Comparison of ENCODE assay signal across 8 mouse cellular contexts in genomic region chr5:118513629-118514526, GRCm38 (mm10). TPM values are rescaled to one million over a fixed set of nuclear protein-coding genes. Genes with fewer than 3 reads are reported as not detected.
DNase-seq lines count a peak whose midpoint lies in the region; ATAC-seq and TF ChIP-seq lines count a peak whose summit lies in the region.

No protein-coding gene starts in this region.

- peak overlapping the region; percentile 82 for H3K9ac ChIP-seq in ES-E14 (ENCODE audit: insufficient read depth, low read depth, low read length, poor library complexity, severe bottlenecking)
- H3K9ac ChIP-seq in neural tube, embryonic 15.5 days (replicated peaks): peak overlapping the region; percentile 32; the same call in 1 of the 2 replicates

- H3K4me1 ChIP-seq in ES-E14 (ENCODE audit: control insufficient read depth in 2 of 2, insufficient read depth in 2 of 2, low read length in 2 of 2, poor library complexity in 1 of 2): peaks cover 28 to 49% of the 10 kb centered on the region in 2 experiments
- H3K4me1 ChIP-seq in neural tube, embryonic 15.5 days: peaks cover 43% of the 10 kb centered on the region

- ATAC-seq in hematopoietic stem cell, adult 5-6 weeks (replicated peaks in 1 of 2; ENCODE audit: insufficient read depth in 1 of 2, low FRiP score in 2 of 2, low TSS enrichment in 1 of 2, low read depth in 1 of 2, poor library complexity in 2 of 2, severe bottlenecking in 2 of 2): peak; percentile 43 to 44; a peak in 3 of 4 replicates
- ATAC-seq in neural tube, embryonic 15.5 days (ENCODE audit: low FRiP score): no peak

- peaks cover 9% of the 10 kb centered on the region; the same call in 1 of the 2 replicates for H3K27me3 ChIP-seq in neural tube, embryonic 15.5 days (replicated peaks)

- H3K9me3 ChIP-seq in ES-E14 (ENCODE audit: control insufficient read depth, insufficient read depth, low read depth, low read length): no peaks in the 10 kb centered on the region
- H3K9me3 ChIP-seq in neural tube, embryonic 15.5 days (replicated peaks): no peaks in the 10 kb centered on the region

- peak overlapping the region; percentile 85; the same call in 1 of the 2 replicates for H3K27ac ChIP-seq in ES-E14 (ENCODE audit: insufficient read depth, low read depth, low read length, poor library complexity, severe bottlenecking)
- no peak overlapping the region for H3K27ac ChIP-seq in neural tube, embryonic 15.5 days (replicated peaks)

- in situ Hi-C loops in ES-E14 (cut with MboI; ENCODE audit: low sequenced_read_pairs in 2 of 2, unreplicated experiment in 2 of 2): no loop called here

- no peak for DNase-seq in ES-E14 (ENCODE audit: low read depth, low spot score)
- DNase-seq in cerebellum, adult 8-10 months: peak; percentile 16
- peak; percentile 33 to 56 for DNase-seq in frontal cortex, adult 2 months (ENCODE audit: extremely low spot score in 1 of 2, low spot score in 1 of 2)
- peak; percentile 24 to 39 for DNase-seq in layer of hippocampus, adult 8-10 months (ENCODE audit: low spot score in 2 of 2)
- peak; percentile 75 to 84 for DNase-seq in lung, adult 18-20 months
- DNase-seq in urinary bladder, postnatal 25 days (ENCODE audit: low spot score): peak; percentile 48

- WGBS in neural tube, embryonic 15.5 days: 3% methylated on average over 43 of the region's 43 CpGs

- no peaks in the 10 kb centered on the region for H3K36me3 ChIP-seq in ES-E14 (ENCODE audit: control insufficient read depth, insufficient read depth, low read length, poor library complexity, severe bottlenecking)
- no peaks in the 10 kb centered on the region for H3K36me3 ChIP-seq in neural tube, embryonic 15.5 days

- H3K4me2 ChIP-seq in neural tube, embryonic 15.5 days: peak overlapping the region; percentile 64

- H3K4me3 ChIP-seq in ES-E14 (ENCODE audit: insufficient read depth in 1 of 2, low read depth in 1 of 2, low read length in 2 of 2, poor library complexity in 1 of 2, severe bottlenecking in 1 of 2): peak overlapping the region; percentile 60 to 71
- peak overlapping the region; percentile 31 for H3K4me3 ChIP-seq in neural tube, embryonic 15.5 days (replicated peaks)

TF ChIP-seq in ES-E14, 5 proteins besides CTCF, POLR2A, EP300 and RAD21:
- TF ChIP-seq HCFC1 (IDR thresholded peaks at IDR 0.05; ENCODE audit: borderline replicate concordance, insufficient read depth, low read length): no peak
- TF ChIP-seq ZNF384 (IDR thresholded peaks at IDR 0.05; ENCODE audit: low read depth, low read length): peak; percentile 53; the same call in 1 of the 2 replicates
TF ChIP-seq in ES-E14: peak in this region for 1.

RNA-seq across cellular contexts. Expression of gene Med13l, which starts 46.6 kb away (rescaled TPM):
- 52.4 and 61.6 TPM in 2 replicates for total RNA-seq in ES-E14 (2012; rRNA removed)
- polyA plus RNA-seq in frontal cortex, adult 2 months (2012; rRNA removed): 29.3 and 30.9 TPM in 2 replicates
- total RNA-seq in hematopoietic stem cell, adult 5-6 weeks (2017): 55.4 and 56.2 TPM in 2 replicates
- total RNA-seq in layer of hippocampus, adult 8-10 months (2022): 100 to 1,000 TPM in 3 of 4 experiments, 10 to 100 TPM in 1; 94.9 to 137 (median 109) TPM
- polyA plus RNA-seq in neural tube, embryonic 15.5 days (2015; fragmentation: Nextera tagmentation; extraction: Ambion mirVana): 11.5 and 12.3 TPM in 2 replicates
